Mouse (Mus musculus): ENCODE data around the gene Dnali1. TPM values are rescaled to one million over a fixed set of nuclear protein-coding genes. Genes with fewer than 3 reads are reported as not detected.

Dnali1 gene
- total RNA-seq, 2 experiments from 2014 or later, result not detected

DNA sequence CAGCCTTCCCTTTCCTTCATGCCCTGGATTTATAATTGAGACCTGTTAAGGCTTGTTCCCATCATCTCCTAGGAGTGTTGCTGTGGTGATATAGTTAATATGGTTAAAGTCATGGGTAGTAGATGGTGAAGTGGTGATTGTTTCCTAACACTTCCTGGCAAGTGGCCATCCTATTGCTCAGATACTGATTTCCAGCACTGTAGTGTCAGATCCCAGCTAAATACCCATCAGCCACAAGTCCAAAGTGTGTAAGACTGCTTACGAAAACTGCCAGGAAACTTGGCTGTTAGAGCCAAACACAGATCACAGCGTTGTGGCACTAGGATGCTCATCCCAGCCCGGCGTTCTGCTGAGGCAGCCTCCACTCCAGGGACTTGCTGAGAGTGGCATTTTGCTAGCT, 31.2 kb downstream of the Dnali1 start:
- DNase-seq (ENCODE audit: low spot score in 2 of 2), result no peak

DNA sequence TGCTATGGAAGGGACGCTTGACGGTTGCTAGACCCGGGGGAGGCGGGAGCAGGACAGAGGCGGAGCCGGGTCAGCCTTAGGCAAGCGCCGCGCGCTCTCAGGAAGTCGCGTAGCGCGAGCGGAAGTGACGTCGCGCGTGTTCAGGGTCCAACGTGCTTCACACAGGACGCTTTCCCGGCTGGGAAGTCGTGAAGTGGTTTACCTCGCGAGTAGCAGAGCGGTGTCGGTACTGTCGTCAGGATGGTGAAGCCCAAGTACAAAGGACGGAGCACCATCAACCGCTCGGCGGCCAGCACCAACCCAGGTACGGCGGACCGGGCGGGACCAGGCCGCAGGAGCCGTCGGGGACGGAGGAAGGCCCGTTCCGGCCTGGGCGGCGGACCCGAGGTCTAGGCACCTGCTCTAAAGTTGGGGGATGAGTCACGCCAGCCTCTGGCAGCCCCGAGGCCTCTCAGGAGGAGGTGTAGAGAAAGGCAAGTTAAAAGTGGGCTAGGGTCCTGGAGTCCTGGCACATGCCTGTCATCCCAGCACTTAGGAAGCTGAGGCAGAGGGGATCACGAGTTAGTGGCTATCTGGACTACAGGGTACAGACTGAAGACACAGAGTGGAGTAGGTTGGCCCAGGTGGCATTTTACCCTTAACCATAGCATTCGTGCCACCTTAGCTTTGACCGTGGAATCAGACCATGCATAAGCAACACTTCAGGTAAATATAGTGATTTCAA, 35.5 kb downstream of the Dnali1 start:
- peak; percentile 92 to 93 for DNase-seq (ENCODE audit: low spot score in 2 of 2)

DNA sequence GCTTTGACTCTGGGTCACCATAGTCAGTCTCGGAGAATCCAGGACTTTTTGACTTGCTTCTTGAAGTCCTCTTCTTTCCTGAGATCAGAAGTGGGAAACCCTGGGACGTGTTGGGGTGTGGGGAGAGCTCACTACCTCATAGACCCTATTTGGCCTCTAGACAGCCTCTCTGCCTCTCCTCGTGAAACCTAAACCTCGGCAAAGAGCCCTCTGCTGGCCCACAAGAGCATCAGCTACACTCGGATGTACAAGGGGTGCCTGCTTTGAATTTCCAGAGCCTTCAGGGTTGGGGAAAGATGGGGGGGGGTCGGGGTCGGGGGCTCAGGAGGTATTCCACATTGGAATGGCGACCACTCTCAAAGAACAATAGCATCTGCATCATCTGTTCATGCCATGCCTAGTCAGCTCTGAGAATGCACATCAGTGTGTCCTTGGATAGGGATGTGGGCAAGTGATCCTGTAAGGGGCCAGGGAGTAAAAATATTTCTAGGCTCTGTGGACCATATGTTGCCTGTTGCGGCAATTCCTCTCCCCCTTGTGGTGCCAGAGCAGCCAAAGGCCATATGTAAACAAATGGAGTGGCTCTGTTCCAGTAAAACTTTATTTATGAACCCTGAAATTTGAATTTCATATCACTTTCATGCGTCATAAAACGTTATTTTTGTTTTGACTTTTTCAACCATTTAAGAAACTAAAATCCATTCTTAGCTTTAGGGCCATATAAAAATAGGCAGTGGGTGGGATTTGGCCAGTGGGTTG, 44.5 kb downstream of the Dnali1 start:
- no peak for DNase-seq (ENCODE audit: low spot score in 2 of 2)

DNA sequence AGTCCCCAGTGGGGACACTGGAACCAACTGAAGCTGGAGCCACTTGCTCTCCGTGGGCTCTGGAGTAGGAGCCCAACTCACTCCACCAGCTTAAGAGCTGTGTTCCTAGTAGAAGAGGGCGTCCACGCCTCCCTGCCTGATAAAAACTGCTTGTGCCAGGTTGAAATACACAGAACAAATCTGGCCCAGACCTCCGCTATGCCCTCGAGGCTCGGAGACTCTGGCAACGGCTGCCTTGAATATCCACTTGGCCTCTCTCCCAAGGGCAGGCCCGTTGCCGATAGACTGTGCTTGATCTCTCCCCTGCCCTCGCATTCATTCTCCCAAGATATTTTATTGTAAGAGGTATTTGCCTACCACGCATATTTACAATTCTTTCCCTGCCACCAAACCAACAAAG, 48.1 kb downstream of the Dnali1 start:
- peak; percentile 40 to 43 for DNase-seq (ENCODE audit: low spot score in 2 of 2)

DNA sequence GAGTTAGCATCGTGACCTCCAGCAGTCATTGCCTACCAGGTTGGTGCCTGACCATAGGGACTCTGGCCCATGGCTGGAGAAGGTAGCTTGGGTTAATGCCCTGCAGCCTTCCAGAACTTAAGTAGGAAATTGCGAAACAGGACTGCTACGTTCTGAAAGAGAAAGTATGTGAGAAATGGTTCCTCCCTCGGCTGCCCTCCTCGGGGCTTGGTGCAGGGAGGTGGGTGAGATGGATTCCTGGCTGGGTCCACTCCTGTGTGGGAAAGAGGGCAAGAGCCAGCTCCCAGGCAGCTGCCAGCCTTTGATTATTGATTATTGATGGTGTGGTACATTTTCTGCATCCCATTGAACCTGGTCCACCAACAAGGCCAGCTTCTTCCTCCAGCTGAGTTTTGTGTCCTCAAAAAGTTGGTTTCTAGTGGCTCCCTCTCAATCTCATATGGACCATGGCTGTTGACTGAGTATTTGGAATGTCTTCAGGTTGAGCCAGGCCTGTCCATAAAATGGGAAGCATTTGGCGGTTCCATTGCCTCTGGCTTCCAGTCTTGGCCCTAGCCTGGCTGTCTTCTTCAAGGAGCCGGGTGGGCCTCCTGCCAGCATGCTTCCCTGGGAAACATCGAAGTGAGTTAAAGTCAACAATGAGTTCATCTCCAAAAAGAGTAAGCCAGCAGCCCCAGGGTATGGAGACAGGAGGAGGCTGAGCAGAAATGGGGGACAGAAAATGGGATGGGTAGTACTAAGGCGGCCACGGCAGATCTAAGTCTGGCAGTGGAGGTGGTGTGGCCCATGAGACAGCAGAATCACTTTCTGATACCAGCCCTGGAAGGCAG, 49.5 kb downstream of the Dnali1 start, which contains the start of gene Gnl2:
TSS of gene Gnl2 (plus strand) at position 780 of the 830 bp plus-strand sequence.
- DNase-seq (ENCODE audit: low spot score in 2 of 2), result no peak

DNA sequence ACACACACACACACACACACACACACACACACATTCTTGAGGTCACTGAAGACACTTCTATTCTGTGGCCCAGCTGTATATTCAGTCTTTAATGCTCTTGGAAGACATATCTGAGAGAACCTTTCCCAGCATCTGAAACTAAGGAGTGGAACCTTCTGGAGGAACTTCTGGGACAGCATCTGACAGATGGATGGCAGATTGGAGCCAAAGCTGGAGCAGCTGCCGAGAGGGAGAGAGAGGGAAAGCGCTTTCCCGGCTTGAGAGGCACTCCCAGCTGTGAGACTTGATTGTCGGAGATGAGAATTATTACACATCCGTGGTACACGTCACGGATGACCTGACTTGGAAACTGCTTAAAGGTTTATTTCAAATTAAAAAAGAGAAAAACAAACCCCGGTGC, 56.8 kb downstream of the Dnali1 start:
- DNase-seq (ENCODE audit: low spot score in 2 of 2), result no peak

DNA sequence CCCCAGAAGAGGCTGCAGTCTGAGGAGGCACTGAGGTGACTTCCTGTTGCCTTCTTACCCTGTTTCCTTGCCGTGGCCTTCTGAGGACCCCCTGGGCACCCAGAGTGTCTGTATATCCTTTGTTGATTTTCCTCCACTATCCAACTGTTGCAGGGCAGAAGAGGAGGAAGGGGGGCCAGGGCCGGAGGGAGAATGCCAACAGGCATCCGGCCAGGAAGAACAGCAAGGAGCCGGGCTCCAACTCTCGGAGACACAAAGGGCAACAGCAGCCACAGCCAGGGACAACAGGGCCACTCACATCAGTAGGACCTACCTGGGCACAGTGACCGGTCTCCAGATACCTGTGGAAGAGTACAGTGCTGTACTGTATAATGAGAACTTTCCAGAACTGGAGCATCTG, 57.3 kb downstream of the Dnali1 start:
- DNase-seq (ENCODE audit: low spot score in 2 of 2), result no peak

DNA sequence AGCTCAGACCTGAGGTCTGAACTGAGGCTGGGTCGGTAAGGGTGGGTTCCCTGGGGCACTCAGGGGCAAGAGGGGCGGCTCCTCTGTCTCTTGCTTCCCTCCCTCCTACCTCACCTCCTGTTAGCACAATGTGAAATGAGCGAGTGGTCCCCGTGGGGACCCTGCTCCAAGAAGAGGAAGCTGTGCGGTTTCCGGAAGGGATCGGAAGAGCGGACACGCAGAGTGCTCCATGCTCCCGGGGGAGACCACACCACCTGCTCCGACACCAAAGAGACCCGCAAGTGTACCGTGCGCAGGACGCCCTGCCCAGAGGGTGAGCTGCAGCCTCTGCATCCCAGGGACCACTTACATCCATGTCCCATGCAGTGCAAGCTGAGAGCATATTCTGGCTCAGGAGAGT, 58.0 kb downstream of the Dnali1 start:
- no peak for DNase-seq (ENCODE audit: low spot score in 2 of 2)

Other genes starting within 250 kb of the Dnali1 start
- 10 to 100 TPM; 36.8 to 44.2 TPM for gene Yrdc, start 215.0 kb downstream of the Dnali1 start, total RNA-seq (2021)
- 10 to 100 TPM; 44.6 TPM for gene 1110065P20Rik, start 214.5 kb downstream of the Dnali1 start, total RNA-seq (2021)
- 1 to 10 TPM; 4.0 to 5.0 TPM for gene Maneal, start 203.5 kb downstream of the Dnali1 start, total RNA-seq (2021)
- gene Epha10, start 184.8 kb downstream of the Dnali1 start, total RNA-seq (2021), result 1 to 10 TPM; 1.9 to 2.4 TPM
- gene 9930104L06Rik, start 128.7 kb downstream of the Dnali1 start, total RNA-seq (2021), result 10 to 100 TPM; 12.7 to 14.0 TPM
- 1 to 10 TPM; 2.3 to 2.5 TPM for gene Cdca8, start 126.4 kb downstream of the Dnali1 start, total RNA-seq (2021)
- 1 to 10 TPM; 4.6 to 7.8 TPM for gene Rspo1, start 79.3 kb downstream of the Dnali1 start, total RNA-seq (2021)
- 10 to 100 TPM; 57.3 to 61.3 TPM for gene Gnl2, start 49.1 kb downstream of the Dnali1 start, total RNA-seq (2021)
- gene Snip1, start 969 bp upstream of the Dnali1 start, total RNA-seq (2021), result 10 to 100 TPM; 16.9 to 20.7 TPM
- 10 to 100 TPM; 24.0 to 29.2 TPM for gene Meaf6, start 19.4 kb upstream of the Dnali1 start, total RNA-seq (2021)
- 1 to 10 TPM; 4.1 to 6.5 TPM for gene Zc3h12a, start 62.1 kb upstream of the Dnali1 start, total RNA-seq (2021)

All from adrenal gland, adult 18-20 months (tissue).